Mouse (Mus musculus): ENCODE results near the gene Nav2.

GRCm38 (mm10) chr7:49436492-49436891 is 528.0 kb downstream of the Nav2 start:
- TF ChIP-seq POLR2AphosphoS2 (IDR thresholded peaks at IDR 0.05; ENCODE audit: insufficient read length, low read depth), result no peak
- TF ChIP-seq E2F4 (IDR thresholded peaks at IDR 0.05; ENCODE audit: insufficient read depth), result no peak
- TF ChIP-seq POLR2A (IDR thresholded peaks at IDR 0.05; ENCODE audit: insufficient read length, low read depth), result no peak
- TF ChIP-seq MYOG (IDR thresholded peaks at IDR 0.05; ENCODE audit: control insufficient read depth in 1 of 3, insufficient read depth in 1 of 3, insufficient read length in 2 of 3, low read depth in 2 of 3), result no peak
- TF ChIP-seq MAX (IDR thresholded peaks at IDR 0.05; ENCODE audit: low read depth), result no peak
- TF ChIP-seq MYOD1 (IDR thresholded peaks at IDR 0.05; ENCODE audit: control insufficient read depth in 1 of 3, insufficient read length in 2 of 3, low read depth in 2 of 3), result no peak
- TF ChIP-seq TCF12 (IDR thresholded peaks at IDR 0.05; ENCODE audit: insufficient read depth, poor library complexity, severe bottlenecking), result no peak
